Mouse (Mus musculus): ENCODE measurements around the gene Nfil3. TPM values are rescaled to one million over a fixed set of nuclear protein-coding genes. Genes with fewer than 3 reads are reported as not detected.

Nfil3 gene
- polyA plus RNA-seq, 1 experiment from 2014 or later = 25.8 TPM

- Histone ChIP-seq H3K27ac (ENCODE audit: low read length) (no peak overlapping the region), H3K4me2 (replicated peaks; ENCODE audit: low read depth, low read length) (no peak overlapping the region), H3K4me1 (ENCODE audit: control insufficient read depth, insufficient read depth, low read length) (no peaks in the 10 kb centered on the region), H3K4me3 (ENCODE audit: low read depth, low read length) (no peak overlapping the region), H3K9me3 (ENCODE audit: control insufficient read depth, low read depth, low read length) (no peaks in the 10 kb centered on the region), H3K27me3 (ENCODE audit: control insufficient read depth, insufficient read depth, low read length) (no peaks in the 10 kb centered on the region), H3K36me3 (ENCODE audit: control insufficient read depth, insufficient read depth, low read length) (no peaks in the 10 kb centered on the region; the same call in 1 of the 2 replicates), H3K9ac (replicated peaks; ENCODE audit: low read depth, low read length) (no peak overlapping the region)
- ATAC-seq (ENCODE audit: insufficient number of reproducible peaks, insufficient read depth, low FRiP score, low read depth) = no peak
- 72% methylated on average over 7 of the region's 7 CpGs for WGBS
These were observed 59.6 kb downstream of the Nfil3 start for GRCm38 (mm10) chr13:52921065-52921825.

GRCm38 (mm10) chr13:52919790-52920352 is 61.0 kb downstream of the Nfil3 start:
- Histone ChIP-seq H3K9me3 (ENCODE audit: control insufficient read depth, low read depth, low read length) (no peaks in the 10 kb centered on the region), H3K9ac (replicated peaks; ENCODE audit: low read depth, low read length) (no peak overlapping the region), H3K36me3 (ENCODE audit: control insufficient read depth, insufficient read depth, low read length) (no peaks in the 10 kb centered on the region; the same call in 1 of the 2 replicates), H3K4me1 (ENCODE audit: control insufficient read depth, insufficient read depth, low read length) (no peaks in the 10 kb centered on the region), H3K27ac (ENCODE audit: low read length) (no peak overlapping the region), H3K27me3 (ENCODE audit: control insufficient read depth, insufficient read depth, low read length) (no peaks in the 10 kb centered on the region), H3K4me2 (replicated peaks; ENCODE audit: low read depth, low read length) (no peak overlapping the region), H3K4me3 (ENCODE audit: low read depth, low read length) (no peak overlapping the region)
- ATAC-seq (ENCODE audit: insufficient number of reproducible peaks, insufficient read depth, low FRiP score, low read depth) = no peak
- WGBS = 72% methylated on average over 10 of the region's 10 CpGs

DNA sequence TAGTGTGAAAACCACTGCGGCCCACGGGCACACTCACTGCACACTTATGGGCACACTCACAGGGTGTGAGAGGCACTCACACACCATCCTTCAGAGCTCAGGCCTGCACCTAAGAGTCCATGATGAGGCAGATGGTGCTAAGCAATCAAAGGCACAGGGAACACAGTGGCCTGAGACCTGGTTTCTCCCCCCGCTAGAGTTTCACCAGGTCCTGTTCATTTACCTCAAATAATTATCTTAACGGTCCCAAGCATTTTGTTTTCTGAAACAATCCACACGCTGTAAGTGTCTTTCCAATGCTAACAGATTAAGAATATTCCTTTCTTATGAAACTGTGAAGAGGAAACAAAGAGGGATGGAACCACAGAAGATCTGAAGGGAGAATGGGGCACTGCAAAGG is 62.5 kb downstream of the Nfil3 start:
- no peak overlapping the region for H3K9ac ChIP-seq (replicated peaks; ENCODE audit: low read depth, low read length)
- H3K4me3 ChIP-seq (ENCODE audit: low read depth, low read length) = no peak overlapping the region
- WGBS = 95% methylated on average over 5 of the region's 5 CpGs
- no peaks in the 10 kb centered on the region for H3K4me1 ChIP-seq (ENCODE audit: control insufficient read depth, insufficient read depth, low read length)
- H3K4me2 ChIP-seq (replicated peaks; ENCODE audit: low read depth, low read length) = no peak overlapping the region
- no peak for ATAC-seq (ENCODE audit: insufficient number of reproducible peaks, insufficient read depth, low FRiP score, low read depth)
- H3K27ac ChIP-seq (ENCODE audit: low read length) = no peak overlapping the region
- no peaks in the 10 kb centered on the region for H3K36me3 ChIP-seq (ENCODE audit: control insufficient read depth, insufficient read depth, low read length)
- no peaks in the 10 kb centered on the region for H3K9me3 ChIP-seq (ENCODE audit: control insufficient read depth, low read depth, low read length)
- no peaks in the 10 kb centered on the region for H3K27me3 ChIP-seq (ENCODE audit: control insufficient read depth, insufficient read depth, low read length)

Other genes with a start within 250 kb of the Nfil3 start
- 30.5 and 36.3 TPM in 2 replicates for gene Auh, start 51.4 kb downstream of the Nfil3 start, polyA plus RNA-seq (2014; fragmentation: Nextera tagmentation; extraction: Ambion mirVana)